Mouse (Mus musculus): ENCODE measurements around the gene Pgpep1.

Pgpep1 gene

GRCm38 (mm10) chr8:70689892-70690390, 29.8 kb upstream of the Pgpep1 start:
- no peak for DNase-seq

- peak; percentile 95 for DNase-seq
Observed at GRCm38 (mm10) chr8:70688136-70688535, 27.9 kb upstream of the Pgpep1 start.

GRCm38 (mm10) chr8:70687576-70687975, 27.4 kb upstream of the Pgpep1 start:
- peak; percentile 97 for DNase-seq

- DNase-seq: peak; percentile 93
Observed at GRCm38 (mm10) chr8:70684291-70684690, 24.1 kb upstream of the Pgpep1 start.

GRCm38 (mm10) chr8:70682692-70683091, 22.5 kb upstream of the Pgpep1 start:
- no peak for DNase-seq

GRCm38 (mm10) chr8:70682193-70682592, 22.0 kb upstream of the Pgpep1 start:
- peak; percentile 99 for DNase-seq

- DNase-seq: peak; percentile 94
Observed at GRCm38 (mm10) chr8:70681410-70681809, 21.2 kb upstream of the Pgpep1 start.

GRCm38 (mm10) chr8:70680039-70680438, 19.9 kb upstream of the Pgpep1 start:
- DNase-seq: peak; percentile 96

GRCm38 (mm10) chr8:70679404-70679803, 19.2 kb upstream of the Pgpep1 start:
- DNase-seq: peak; percentile 96

- peak; percentile 93 for DNase-seq
Observed at GRCm38 (mm10) chr8:70678679-70679078, 18.5 kb upstream of the Pgpep1 start.

- peak; percentile 90 for DNase-seq
Observed at GRCm38 (mm10) chr8:70677451-70678080, 17.4 kb upstream of the Pgpep1 start.

- DNase-seq: no peak
Observed at GRCm38 (mm10) chr8:70675336-70675735, 15.1 kb upstream of the Pgpep1 start.

GRCm38 (mm10) chr8:70674716-70675115, 14.5 kb upstream of the Pgpep1 start:
- peak; percentile 94 for DNase-seq

GRCm38 (mm10) chr8:70674109-70674508, 13.9 kb upstream of the Pgpep1 start:
- peak; percentile 96 for DNase-seq

- DNase-seq: peak; percentile 100
Observed at GRCm38 (mm10) chr8:70673079-70673856, 13.1 kb upstream of the Pgpep1 start, which contains the start of gene Lsm4. TSS of gene Lsm4 (plus strand) at chr8:70673248.

GRCm38 (mm10) chr8:70672325-70673078, 12.3 kb upstream of the Pgpep1 start:
- DNase-seq: no peak

GRCm38 (mm10) chr8:70671615-70672324, 11.6 kb upstream of the Pgpep1 start:
- peak; percentile 98 for DNase-seq

- peak; percentile 98 for DNase-seq
Observed at GRCm38 (mm10) chr8:70667071-70667470, 6.9 kb upstream of the Pgpep1 start.

- DNase-seq: no peak
Observed at GRCm38 (mm10) chr8:70665599-70665998, 5.4 kb upstream of the Pgpep1 start.

- DNase-seq: no peak
Observed at GRCm38 (mm10) chr8:70664631-70665030, 4.4 kb upstream of the Pgpep1 start.

- DNase-seq: no peak
Observed at GRCm38 (mm10) chr8:70663691-70664090, 3.5 kb upstream of the Pgpep1 start.

- peak; percentile 99 for DNase-seq
Observed at GRCm38 (mm10) chr8:70659604-70660272, 450 bp downstream of the Pgpep1 start.

Data from heart, adult 11 months (tissue).